Mouse (Mus musculus): ENCODE measurements around the gene Comt. TPM values are rescaled to one million over a fixed set of nuclear protein-coding genes. Genes with fewer than 3 reads are reported as not detected.

Gene Comt
- polyA plus RNA-seq, 2 experiments = 69.8 to 73.8 TPM

GRCm38 (mm10) chr16:18420571-18420970, 6.1 kb downstream of the Comt start:
- peaks cover 34 to 44% of the 10 kb centered on the region in 2 experiments for H3K4me1 ChIP-seq (replicated peaks; ENCODE audit: control insufficient read depth in 2 of 2, insufficient read depth in 2 of 2, low read length in 1 of 2)
- peaks cover 54% of the 10 kb centered on the region for H3K36me3 ChIP-seq (replicated peaks; ENCODE audit: control insufficient read depth, insufficient read depth, low read depth)
- peak overlapping the region; percentile 39; the same call in 1 of the 2 replicates for H3K27ac ChIP-seq
- no peaks in the 10 kb centered on the region for H3K9me3 ChIP-seq (ENCODE audit: control insufficient read depth, low read length)
- no peaks in the 10 kb centered on the region for H3K27me3 ChIP-seq (ENCODE audit: control insufficient read depth, insufficient read depth, low read length)
- WGBS (ENCODE audit: insufficient replicate concordance) = 69% methylated on average over 3 of the region's 3 CpGs
- H3K4me3 ChIP-seq (ENCODE audit: insufficient read depth in 1 of 2, low read depth in 2 of 2, low read length in 2 of 2) = no peak overlapping the region
- TF ChIP-seq EP300 (IDR thresholded peaks at IDR 0.05; ENCODE audit: low read depth) = no peak
- TF ChIP-seq CTCF (IDR thresholded peaks at IDR 0.05; ENCODE audit: low read depth) = no peak
- H3K9ac ChIP-seq (replicated peaks) = peak overlapping the region; percentile 49
- ATAC-seq (ENCODE audit: insufficient read depth) = no peak
- no peak for DNase-seq (ENCODE audit: low read depth in 3 of 3, low spot score in 3 of 3)
- peak overlapping the region; percentile 58 for H3K4me2 ChIP-seq (ENCODE audit: low read depth)

- H3K27ac ChIP-seq = peak overlapping the region; percentile 72
- H3K4me2 ChIP-seq (ENCODE audit: low read depth) = peak overlapping the region; percentile 58
- H3K9ac ChIP-seq (replicated peaks) = peak overlapping the region; percentile 50
- ATAC-seq (ENCODE audit: insufficient read depth) (peak; percentile 70), DNase-seq (ENCODE audit: low read depth in 3 of 3, low spot score in 3 of 3) (peak in 2 of 3 experiments; percentile 35 to 47)
- no peaks in the 10 kb centered on the region for H3K27me3 ChIP-seq (ENCODE audit: control insufficient read depth, insufficient read depth, low read length)
- peaks cover 58% of the 10 kb centered on the region for H3K36me3 ChIP-seq (replicated peaks; ENCODE audit: control insufficient read depth, insufficient read depth, low read depth)
- TF ChIP-seq CTCF (IDR thresholded peaks at IDR 0.05; ENCODE audit: low read depth) = no peak
- peak; percentile 55 for TF ChIP-seq EP300 (IDR thresholded peaks at IDR 0.05; ENCODE audit: low read depth)
- no peaks in the 10 kb centered on the region for H3K9me3 ChIP-seq (ENCODE audit: control insufficient read depth, low read length)
- H3K4me3 ChIP-seq (ENCODE audit: insufficient read depth in 1 of 2, low read depth in 2 of 2, low read length in 2 of 2) = peak overlapping the region in 1 of 2 experiments; percentile 18; a peak in 1 of 4 replicates
- WGBS (ENCODE audit: insufficient replicate concordance) = 10% methylated on average over 1 of the region's 1 CpGs
- peaks cover 27 to 38% of the 10 kb centered on the region in 2 experiments for H3K4me1 ChIP-seq (replicated peaks; ENCODE audit: control insufficient read depth in 2 of 2, insufficient read depth in 2 of 2, low read length in 1 of 2)
Measured at GRCm38 (mm10) chr16:18419603-18420026, 7.0 kb downstream of the Comt start.

DNA sequence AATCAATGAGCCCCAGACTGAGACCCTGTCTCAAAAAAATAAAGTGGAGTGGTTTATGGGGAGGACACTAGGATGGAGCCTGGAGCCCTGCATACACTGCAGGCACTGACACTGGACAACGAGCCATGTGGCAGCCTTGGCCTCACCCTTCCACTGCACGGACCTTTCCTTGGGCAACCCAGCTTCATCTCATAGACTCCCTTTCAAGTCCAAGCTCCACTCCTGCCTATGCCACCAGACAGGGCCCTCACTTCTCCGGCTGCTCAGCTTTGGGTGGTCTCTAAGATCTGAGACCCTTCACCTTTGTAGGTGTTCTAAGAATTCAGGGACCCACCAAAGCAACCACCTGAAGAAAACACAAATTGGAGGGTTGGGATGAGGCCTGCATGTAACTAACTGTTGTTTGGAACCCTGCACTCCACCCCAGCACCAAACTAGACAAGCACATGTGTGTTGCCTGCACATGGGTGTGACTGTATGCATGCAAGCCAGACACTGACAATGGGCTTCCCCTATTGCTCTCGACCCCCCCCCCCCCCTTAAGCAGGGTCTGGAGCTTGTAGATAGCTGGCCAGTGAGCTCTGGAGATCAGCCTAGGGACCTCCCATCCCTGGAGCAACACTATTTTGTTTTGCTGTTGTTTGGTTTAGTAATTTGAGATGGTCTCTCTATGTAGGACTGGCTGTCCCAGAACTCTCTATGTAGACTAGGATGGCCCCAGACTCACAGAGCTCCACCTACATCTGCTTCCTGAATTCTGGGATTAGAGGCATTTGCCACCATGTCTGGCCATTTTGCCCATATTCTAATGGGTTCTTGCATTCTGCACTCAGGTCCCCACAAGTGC, 7.7 kb downstream of the Comt start:
- Histone ChIP-seq H3K4me3 (ENCODE audit: insufficient read depth in 1 of 2, low read depth in 2 of 2, low read length in 2 of 2) (peak overlapping the region in 1 of 2 experiments; percentile 18; a peak in 1 of 4 replicates), H3K9ac (replicated peaks) (peak overlapping the region; percentile 39), H3K9me3 (ENCODE audit: control insufficient read depth, low read length) (no peaks in the 10 kb centered on the region), H3K36me3 (replicated peaks; ENCODE audit: control insufficient read depth, insufficient read depth, low read depth) (peaks cover 53% of the 10 kb centered on the region), H3K27me3 (ENCODE audit: control insufficient read depth, insufficient read depth, low read length) (no peaks in the 10 kb centered on the region), H3K4me1 (replicated peaks; ENCODE audit: control insufficient read depth in 2 of 2, insufficient read depth in 2 of 2, low read length in 1 of 2) (peaks cover 22 to 32% of the 10 kb centered on the region in 2 experiments), H3K4me2 (ENCODE audit: low read depth) (peak overlapping the region; percentile 58), H3K27ac (peak overlapping the region; percentile 72)
- TF ChIP-seq EP300 (IDR thresholded peaks at IDR 0.05; ENCODE audit: low read depth) (peak; percentile 54; the same call in 1 of the 2 replicates), CTCF (IDR thresholded peaks at IDR 0.05; ENCODE audit: low read depth) (no peak)
- ATAC-seq (ENCODE audit: insufficient read depth) (peak; percentile 84), DNase-seq (ENCODE audit: low read depth in 3 of 3, low spot score in 3 of 3) (peak in 2 of 3 experiments; percentile 42 to 48)
- 56% methylated on average over 4 of the region's 4 CpGs for WGBS (ENCODE audit: insufficient replicate concordance)

DNA sequence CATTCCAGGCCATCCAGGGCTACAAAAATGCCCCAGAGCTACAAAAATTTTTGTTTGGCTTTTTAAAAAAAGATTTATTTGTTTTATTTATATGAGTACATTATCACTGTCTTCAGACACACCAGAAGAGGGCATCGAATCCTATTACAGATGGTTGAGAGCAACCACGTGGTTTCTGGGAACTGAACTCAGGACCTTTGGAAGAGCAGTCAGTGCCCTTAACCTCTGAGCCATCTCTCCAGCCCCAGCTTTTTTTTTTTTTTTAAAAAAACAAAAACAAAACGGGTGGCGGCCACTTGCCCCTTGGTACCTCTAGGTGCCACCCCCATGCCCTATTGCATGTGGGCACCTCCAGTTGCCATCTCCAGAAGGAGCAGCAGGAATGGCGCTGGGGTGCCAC, 9.2 kb downstream of the Comt start:
- DNase-seq (ENCODE audit: low read depth in 3 of 3, low spot score in 3 of 3) (no peak), ATAC-seq (ENCODE audit: insufficient read depth) (no peak)
- peaks cover 17 to 31% of the 10 kb centered on the region in 2 experiments for H3K4me1 ChIP-seq (replicated peaks; ENCODE audit: control insufficient read depth in 2 of 2, insufficient read depth in 2 of 2, low read length in 1 of 2)
- WGBS (ENCODE audit: insufficient replicate concordance) = 77% methylated on average over 5 of the region's 5 CpGs
- H3K27ac ChIP-seq = no peak overlapping the region
- H3K4me2 ChIP-seq (ENCODE audit: low read depth) = no peak overlapping the region
- TF ChIP-seq CTCF (IDR thresholded peaks at IDR 0.05; ENCODE audit: low read depth) (no peak), EP300 (IDR thresholded peaks at IDR 0.05; ENCODE audit: low read depth) (no peak)
- H3K36me3 ChIP-seq (replicated peaks; ENCODE audit: control insufficient read depth, insufficient read depth, low read depth) = peaks cover 47% of the 10 kb centered on the region
- no peaks in the 10 kb centered on the region for H3K9me3 ChIP-seq (ENCODE audit: control insufficient read depth, low read length)
- no peaks in the 10 kb centered on the region for H3K27me3 ChIP-seq (ENCODE audit: control insufficient read depth, insufficient read depth, low read length)
- H3K9ac ChIP-seq (replicated peaks) = no peak overlapping the region
- no peak overlapping the region for H3K4me3 ChIP-seq (ENCODE audit: insufficient read depth in 1 of 2, low read depth in 2 of 2, low read length in 2 of 2)

GRCm38 (mm10) chr16:18416837-18417236, 9.8 kb downstream of the Comt start:
- WGBS (ENCODE audit: insufficient replicate concordance) = 81% methylated on average over 3 of the region's 3 CpGs
- H3K27me3 ChIP-seq (ENCODE audit: control insufficient read depth, insufficient read depth, low read length) = no peaks in the 10 kb centered on the region
- H3K27ac ChIP-seq = no peak overlapping the region
- H3K9ac ChIP-seq (replicated peaks) = no peak overlapping the region
- TF ChIP-seq EP300 (IDR thresholded peaks at IDR 0.05; ENCODE audit: low read depth) (no peak), CTCF (IDR thresholded peaks at IDR 0.05; ENCODE audit: low read depth) (no peak)
- H3K4me1 ChIP-seq (replicated peaks; ENCODE audit: control insufficient read depth in 2 of 2, insufficient read depth in 2 of 2, low read length in 1 of 2) = peaks cover 17 to 31% of the 10 kb centered on the region in 2 experiments
- no peak overlapping the region for H3K4me3 ChIP-seq (ENCODE audit: insufficient read depth in 1 of 2, low read depth in 2 of 2, low read length in 2 of 2)
- H3K9me3 ChIP-seq (ENCODE audit: control insufficient read depth, low read length) = no peaks in the 10 kb centered on the region
- H3K4me2 ChIP-seq (ENCODE audit: low read depth) = no peak overlapping the region
- DNase-seq (ENCODE audit: low read depth in 3 of 3, low spot score in 3 of 3) (no peak), ATAC-seq (ENCODE audit: insufficient read depth) (no peak)
- H3K36me3 ChIP-seq (replicated peaks; ENCODE audit: control insufficient read depth, insufficient read depth, low read depth) = peaks cover 43% of the 10 kb centered on the region

Measured in liver, embryonic 14.5 days (tissue).